Mouse (Mus musculus) G1E (cell line): Measurements from ENCODE around the gene H2-DMa. TPM values are rescaled to one million over a fixed set of nuclear protein-coding genes. Genes with fewer than 3 reads are reported as not detected.

ENCODE experiments used
- ATAC-seq: 2 replicates; pipeline ENCODE4 v1.8.0; 2016; ENCODE audit warnings: mild to moderate bottlenecking; ENCODE audit not compliant: insufficient number of reproducible peaks, poor library complexity, low FRiP score, severe bottlenecking; ENCODE audit errors: extremely low read depth
- DNase-seq: peaks from one replicate; pipeline ENCODE4 v3.0.0; 2012; ENCODE audit warnings: low spot score
- H3K27me3 ChIP-seq: 2 replicates; pipeline ENCODE4 v1.6.1; 2012; ENCODE audit warnings: mild to moderate bottlenecking, low read length, inconsistent platforms; ENCODE audit not compliant: insufficient read depth
- H3K36me3 ChIP-seq: replicated peaks from 2 replicates; pipeline ENCODE3; 2012; ENCODE audit warnings: mild to moderate bottlenecking, inconsistent platforms
- H3K4me1 ChIP-seq: 2 replicates; pipeline ENCODE4 v1.6.1; 2012; ENCODE audit warnings: low read depth, low read length, inconsistent platforms, mixed read lengths; ENCODE audit not compliant: insufficient read depth
- H3K4me3 ChIP-seq: 2 replicates; pipeline ENCODE4 v1.5.1; 2012; ENCODE audit warnings: low read depth, mild to moderate bottlenecking, inconsistent platforms, low read length, moderate library complexity, mixed read lengths
- H3K9me3 ChIP-seq: replicated peaks from 2 replicates; pipeline ENCODE4 v1.6.1; 2012; ENCODE audit warnings: inconsistent platforms
- CTCF ChIP-seq: IDR thresholded peaks from 2 replicates; pipeline ENCODE4 v1.5.1; 2012; ENCODE audit warnings: low read depth, low read length, inconsistent platforms, mixed read lengths
- GATA1 ChIP-seq: IDR thresholded peaks from 2 replicates; pipeline ENCODE4 v1.6.1; 2012; ENCODE audit warnings: borderline replicate concordance, low read length, inconsistent platforms, mixed read lengths
- GATA2 ChIP-seq: IDR thresholded peaks from 2 replicates; pipeline ENCODE4 v1.6.1; 2012; ENCODE audit warnings: low read depth, low read length, inconsistent platforms, borderline replicate concordance
- POLR2AphosphoS5 ChIP-seq: IDR thresholded peaks from 2 replicates; pipeline ENCODE4 v1.6.1; 2012; ENCODE audit warnings: low read depth, low read length, inconsistent platforms; ENCODE audit not compliant: insufficient replicate concordance
- TAL1 ChIP-seq: conservative IDR thresholded peaks from 2 replicates; pipeline ENCODE4 v1.6.1; 2012; ENCODE audit warnings: low read depth, low read length, inconsistent platforms, mixed read lengths
- polyA plus RNA-seq: library from polyadenylated mRNA; stranded (reverse); fragments of >175 nt; gene quantifications from 2 replicates; pipeline ENCODE4 v1.2.3, GENCODE M21; 2012
- total RNA-seq, 2 experiments: library from RNA; stranded (forward) in 1 of 2; stranded (reverse) in 1 of 2; fragments of 200-1000 nt in 1 of 2; fragments of >200 nt in 1 of 2; fragmentation: Nextera tagmentation in 1 of 2; gene quantifications; 2 replicates each; pipeline ENCODE4 v1.2.3; 2014 to 2017

The H2-DMa gene
- total and polyA plus RNA-seq, 3 experiments: 1.3 to 16.1 (median 2.8) TPM

DNA sequence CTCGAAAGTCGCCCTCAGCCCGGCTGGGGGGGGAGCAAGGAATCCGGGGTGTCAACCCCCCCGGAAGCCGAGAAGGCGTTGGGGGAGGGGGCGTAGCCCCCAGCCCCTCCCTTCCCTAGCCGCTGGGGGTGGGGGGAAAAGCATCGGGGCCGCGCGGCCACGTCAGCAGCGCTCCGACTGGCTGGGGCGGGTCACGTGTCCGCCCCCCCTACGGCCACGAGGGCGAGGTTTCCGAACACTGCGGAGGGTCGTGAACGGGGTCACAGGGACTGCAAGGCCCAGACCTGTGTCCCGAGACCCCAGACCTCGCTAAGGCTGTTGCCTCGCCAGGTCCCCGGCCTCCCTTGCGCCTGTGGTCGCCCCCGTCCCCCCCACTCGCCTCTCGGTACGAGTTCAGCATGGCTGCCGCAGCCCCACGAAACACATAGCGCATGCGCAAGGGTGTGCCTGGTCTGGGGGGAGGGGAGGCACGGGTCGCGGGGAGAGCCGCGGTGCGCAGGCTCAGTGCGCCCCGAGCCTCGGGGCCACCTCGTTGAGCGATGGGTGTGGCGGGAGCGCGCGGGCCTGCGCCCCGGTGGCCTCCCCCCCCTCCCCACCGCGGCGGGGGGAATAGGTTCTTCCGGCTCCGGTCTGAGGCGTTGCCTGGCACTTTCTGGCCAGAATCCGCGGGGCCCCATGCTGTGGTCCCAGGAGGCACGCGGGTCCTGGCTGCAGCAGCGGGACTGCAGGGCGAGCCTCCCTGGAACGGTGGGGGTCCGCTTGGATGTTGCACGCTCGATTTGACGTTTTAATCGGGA lies 3.0 kb downstream of the H2-DMa start, which contains the start of gene Brd2:
Brd2 (minus strand) TSS at position 447 of the 797 bp plus-strand sequence.
- H3K4me1 ChIP-seq: peaks cover 42% of the 10 kb centered on the region
- TF ChIP-seq POLR2AphosphoS5: no peak; the same call in 1 of the 2 replicates
- no peak for TF ChIP-seq TAL1
- TF ChIP-seq GATA2: no peak
- TF ChIP-seq CTCF: no peak
- TF ChIP-seq GATA1: no peak
- ATAC-seq: peak; percentile 22; the same call in 1 of the 2 replicates
- peak within 1 kb of the TSS; percentile 99 for H3K4me3 ChIP-seq
- no peaks in the 10 kb centered on the region for H3K27me3 ChIP-seq
- H3K9me3 ChIP-seq: no peaks in the 10 kb centered on the region
- H3K36me3 ChIP-seq: peaks cover 58% of the 10 kb centered on the region
- DNase-seq: peak; percentile 93

GRCm38 (mm10) chr17:34123111-34123510 lies 3.8 kb downstream of the H2-DMa start:
- Histone ChIP-seq H3K9me3 (no peaks in the 10 kb centered on the region), H3K4me3 (peak overlapping the region; percentile 99), H3K36me3 (peaks cover 56% of the 10 kb centered on the region), H3K27me3 (no peaks in the 10 kb centered on the region), H3K4me1 (peaks cover 49% of the 10 kb centered on the region)
- ATAC-seq: no peak
- DNase-seq: no peak
- TF ChIP-seq POLR2AphosphoS5: no peak
- TF ChIP-seq CTCF: no peak
- no peak for TF ChIP-seq GATA1
- TF ChIP-seq TAL1: no peak
- no peak for TF ChIP-seq GATA2

DNA sequence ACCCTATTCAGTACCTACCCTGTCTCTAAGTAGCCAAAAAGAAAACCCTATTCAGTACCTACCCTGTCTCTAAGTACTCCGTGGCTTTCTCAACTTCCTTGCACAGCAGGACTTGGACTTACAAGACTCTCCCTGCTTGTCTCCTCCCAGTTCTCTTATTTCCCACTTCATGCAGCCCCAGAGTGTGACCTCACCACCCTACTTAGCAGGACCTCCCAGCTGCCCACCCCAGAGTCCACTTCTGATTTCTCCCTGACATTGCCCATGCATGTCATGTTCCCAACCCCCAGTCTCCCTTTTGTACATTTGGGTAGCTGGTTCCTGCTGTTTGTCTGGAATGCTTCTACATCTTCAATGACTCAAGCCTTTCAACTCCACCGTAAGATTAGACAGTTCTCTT lies 4.2 kb downstream of the H2-DMa start:
- no peak for DNase-seq
- TF ChIP-seq CTCF: no peak
- TF ChIP-seq POLR2AphosphoS5: no peak
- no peak for TF ChIP-seq TAL1
- TF ChIP-seq GATA1: no peak
- TF ChIP-seq GATA2: no peak
- no peaks in the 10 kb centered on the region for H3K9me3 ChIP-seq
- no peaks in the 10 kb centered on the region for H3K27me3 ChIP-seq
- peaks cover 55% of the 10 kb centered on the region for H3K36me3 ChIP-seq
- ATAC-seq: no peak
- H3K4me3 ChIP-seq: peak overlapping the region; percentile 99
- H3K4me1 ChIP-seq: peaks cover 53% of the 10 kb centered on the region

- TF ChIP-seq CTCF: no peak
- TF ChIP-seq TAL1: no peak; the same call in 1 of the 2 replicates
- no peak for TF ChIP-seq GATA2
- TF ChIP-seq GATA1: no peak
- TF ChIP-seq POLR2AphosphoS5: no peak
- ATAC-seq (no peak), DNase-seq (no peak)
- H3K4me3 ChIP-seq: peak overlapping the region; percentile 54; the same call in 1 of the 2 replicates
- H3K9me3 ChIP-seq: no peaks in the 10 kb centered on the region
- H3K27me3 ChIP-seq: no peaks in the 10 kb centered on the region
- H3K4me1 ChIP-seq: peaks cover 63% of the 10 kb centered on the region
- H3K36me3 ChIP-seq: peaks cover 56% of the 10 kb centered on the region
Measured at GRCm38 (mm10) chr17:34124649-34125048, 5.3 kb downstream of the H2-DMa start.

DNA sequence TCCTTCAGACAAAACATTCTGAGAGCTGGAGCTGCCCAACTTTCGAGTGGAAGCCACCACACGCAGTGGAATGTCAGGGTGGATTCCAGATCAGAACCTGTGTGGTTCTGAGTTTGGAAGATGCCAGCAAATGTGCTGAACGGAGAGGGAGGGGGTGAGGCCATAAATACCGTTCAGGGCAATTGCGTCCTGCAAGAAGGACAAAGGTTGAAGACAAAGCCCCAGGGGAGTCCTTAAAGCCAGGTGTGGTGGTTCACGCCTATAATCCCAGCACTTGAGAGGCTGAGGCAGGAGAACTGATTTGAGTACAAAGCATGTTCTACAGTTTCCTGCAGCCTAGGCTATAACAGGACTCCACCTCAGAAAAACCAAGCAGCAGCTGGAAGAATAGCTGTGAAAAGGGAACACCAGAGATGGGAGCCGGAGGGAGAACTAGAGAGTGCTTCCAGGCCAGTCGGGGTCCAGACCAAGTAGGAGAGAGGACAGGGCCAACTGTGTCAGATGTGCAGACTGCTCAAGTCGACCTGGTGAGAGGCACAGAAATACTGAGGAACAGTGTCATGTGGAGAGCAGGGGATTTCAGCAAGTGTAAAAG lies 7.6 kb downstream of the H2-DMa start:
- DNase-seq (no peak), ATAC-seq (no peak)
- no peak for TF ChIP-seq GATA2
- no peak for TF ChIP-seq GATA1
- TF ChIP-seq POLR2AphosphoS5: no peak
- TF ChIP-seq TAL1: no peak
- Histone ChIP-seq H3K36me3 (peaks cover 47% of the 10 kb centered on the region), H3K9me3 (no peaks in the 10 kb centered on the region), H3K27me3 (peaks cover 5% of the 10 kb centered on the region; the same call in 1 of the 2 replicates), H3K4me3 (peak overlapping the region; percentile 14; the same call in 1 of the 2 replicates), H3K4me1 (peaks cover 68% of the 10 kb centered on the region)

- peaks cover 68% of the 10 kb centered on the region for H3K4me1 ChIP-seq
- H3K27me3 ChIP-seq: peaks cover 5% of the 10 kb centered on the region; the same call in 1 of the 2 replicates
- peak overlapping the region; percentile 14; the same call in 1 of the 2 replicates for H3K4me3 ChIP-seq
- no peaks in the 10 kb centered on the region for H3K9me3 ChIP-seq
- TF ChIP-seq POLR2AphosphoS5 (no peak), GATA1 (no peak), TAL1 (no peak), GATA2 (no peak), CTCF (no peak)
- H3K36me3 ChIP-seq: peaks cover 47% of the 10 kb centered on the region
- ATAC-seq (peak; percentile 65), DNase-seq (peak; percentile 75)
Measured at GRCm38 (mm10) chr17:34127475-34127874, 8.1 kb downstream of the H2-DMa start.
